Mouse (Mus musculus) embryo, embryonic 11.5 days (tissue): Measurements from ENCODE around the gene Tlcd1.
"Not testable (repeated sequence)": the region's sequence is repeated elsewhere in the genome, so short reads cannot be mapped to it uniquely, and the experiment has no call there.

Experiments used
- DNase-seq: peaks from one replicate; pipeline ENCODE4 v3.0.0-alpha.2; 2012; ENCODE audit warnings: low read depth, low spot score

Gene Tlcd1

GRCm38 (mm10) chr11:78177437-78177836, 926 bp downstream of the Tlcd1 start:
- DNase-seq: no peak

- DNase-seq: peak; percentile 93
Observed at GRCm38 (mm10) chr11:78177903-78178858, 1.7 kb downstream of the Tlcd1 start.

GRCm38 (mm10) chr11:78178859-78179437, 2.4 kb downstream of the Tlcd1 start:
- no peak for DNase-seq

- DNase-seq: no peak
Observed at GRCm38 (mm10) chr11:78179438-78179999, 3.0 kb downstream of the Tlcd1 start.

GRCm38 (mm10) chr11:78180081-78180761, 3.7 kb downstream of the Tlcd1 start:
- no peak for DNase-seq

- no peak for DNase-seq
Observed at GRCm38 (mm10) chr11:78181830-78182357, 5.4 kb downstream of the Tlcd1 start.

- DNase-seq: no peak
Observed at GRCm38 (mm10) chr11:78182450-78182849, 5.9 kb downstream of the Tlcd1 start.

- no peak for DNase-seq
Observed at GRCm38 (mm10) chr11:78182961-78183844, 6.7 kb downstream of the Tlcd1 start, which contains the start of gene Rpl23a. TSS of gene Rpl23a (minus strand) at chr11:78183584.

GRCm38 (mm10) chr11:78183884-78184514, 7.5 kb downstream of the Tlcd1 start:
- no peak for DNase-seq

GRCm38 (mm10) chr11:78184702-78185101, 8.2 kb downstream of the Tlcd1 start:
- DNase-seq: not testable (repeated sequence)

GRCm38 (mm10) chr11:78188331-78189233, 12.1 kb downstream of the Tlcd1 start, which contains the start of gene Rab34:
TSS of gene Rab34 (plus strand) at chr11:78188430.
- no peak for DNase-seq

- peak; percentile 82 for DNase-seq
Observed at GRCm38 (mm10) chr11:78189234-78190040, 12.9 kb downstream of the Tlcd1 start.

- no peak for DNase-seq
Observed at GRCm38 (mm10) chr11:78190041-78190440, 13.5 kb downstream of the Tlcd1 start.

GRCm38 (mm10) chr11:78193113-78193512, 16.6 kb downstream of the Tlcd1 start, which contains the start of gene Proca1:
TSS of gene Proca1 (plus strand) at chr11:78193392.
- DNase-seq: no peak

GRCm38 (mm10) chr11:78194411-78195100, 18.0 kb downstream of the Tlcd1 start:
- peak; percentile 50 for DNase-seq

GRCm38 (mm10) chr11:78195101-78195863, 18.8 kb downstream of the Tlcd1 start:
- no peak for DNase-seq

- no peak for DNase-seq
Observed at GRCm38 (mm10) chr11:78202372-78202771, 25.9 kb downstream of the Tlcd1 start.
